10 mouse cellular contexts compared by ENCODE assay signal in the genomic region with DNA sequence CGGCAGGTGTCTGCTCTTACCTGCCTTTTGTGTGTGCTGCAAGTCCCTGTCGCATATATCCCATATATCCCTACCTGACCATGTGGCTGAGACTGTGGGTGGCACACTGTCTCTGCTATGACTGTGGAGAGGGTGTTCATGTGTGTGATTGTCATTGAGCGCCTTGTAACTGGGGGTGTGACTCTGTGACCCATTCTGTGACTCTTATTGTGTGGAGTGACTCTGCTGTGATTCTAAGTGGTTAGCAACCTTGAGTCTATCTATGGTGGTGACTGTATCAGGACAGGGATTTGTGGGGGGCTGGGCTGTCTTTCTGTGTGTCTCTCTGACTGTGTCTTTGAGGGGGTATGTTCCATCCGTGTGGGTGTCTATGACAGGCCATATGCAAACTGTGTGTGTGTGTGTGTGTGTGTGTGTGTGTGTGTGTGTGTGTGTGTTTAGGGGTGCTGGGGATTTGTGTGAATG. TPM values are rescaled to one million over a fixed set of nuclear protein-coding genes. Genes with fewer than 3 reads are reported as not detected.
DNase-seq lines count a peak whose midpoint lies in the region; ATAC-seq and TF ChIP-seq lines count a peak whose summit lies in the region.
"Had no signal": no experiment of that assay in that cellular context is flagged by ENCODE, and none has a peak within 500 bp of the region (broad histone marks: within the 10 kb centered on the region; RNA-seq: fewer than 3 reads in every experiment).

No protein-coding gene starts in this region.

- no peak for ATAC-seq in heart, embryonic 13.5 days (ENCODE audit: extremely low read depth, insufficient number of reproducible peaks, low FRiP score, low TSS enrichment)
- peak; percentile 12; the same call in 1 of the 2 replicates for ATAC-seq in forebrain, embryonic 12.5 days (ENCODE audit: low FRiP score)
- ATAC-seq in limb, embryonic 14.5 days (ENCODE audit: low FRiP score, low read depth) = no peak

- H3K4me2 ChIP-seq in heart, embryonic 13.5 days = peak overlapping the region; percentile 84
- peak overlapping the region; percentile 87 for H3K4me2 ChIP-seq in forebrain, embryonic 12.5 days
- H3K4me2 ChIP-seq in limb, embryonic 14.5 days (replicated peaks; ENCODE audit: low read depth, low read length, severe bottlenecking) = no peak overlapping the region

- whole genome bisulfite sequencing in heart, embryonic 13.5 days = 76% methylated on average over 4 of the region's 4 CpGs
- 76% methylated on average over 4 of the region's 4 CpGs for WGBS in forebrain, embryonic 12.5 days
- 84% methylated on average over 4 of the region's 4 CpGs for WGBS in limb, embryonic 14.5 days

- H3K79me2 ChIP-seq in MEL (ENCODE audit: control insufficient read depth, insufficient read depth, low read length, poor library complexity) = no peaks in the 10 kb centered on the region

- H3K36me3 ChIP-seq in heart, embryonic 13.5 days = no peaks in the 10 kb centered on the region
- H3K36me3 ChIP-seq in MEL (ENCODE audit: control insufficient read depth in 1 of 2, insufficient read depth in 2 of 2, low read length in 2 of 2) = peaks cover 0 to 10% of the 10 kb centered on the region in 2 experiments; a peak in 2 of 4 replicates
- H3K36me3 ChIP-seq in forebrain, embryonic 12.5 days (replicated peaks) = peaks cover 14% of the 10 kb centered on the region
- H3K36me3 ChIP-seq in limb, embryonic 14.5 days (ENCODE audit: control insufficient read depth, insufficient read depth, low read length) = peaks cover 8% of the 10 kb centered on the region; the same call in 1 of the 2 replicates

- no peak for DNase-seq in heart, adult 8-10 months (ENCODE audit: low spot score)
- DNase-seq in MEL (ENCODE audit: low read depth, low spot score) = peak; percentile 45
- no peak for DNase-seq in limb, embryonic 14.5 days (ENCODE audit: low spot score)
- DNase-seq in embryo, embryonic 9.5 days (ENCODE audit: extremely low spot score) = no peak
- no peak for DNase-seq in testis, postnatal 14 days (ENCODE audit: low spot score)
- DNase-seq in cerebellum, postnatal 4 days (ENCODE audit: low spot score in 2 of 2) = no peak
- DNase-seq: embryo, embryonic 11 days; kidney, adult 11 months had no signal

- H3K27me3 ChIP-seq in heart, embryonic 13.5 days (replicated peaks) = peaks cover 4% of the 10 kb centered on the region; the same call in 1 of the 2 replicates
- H3K27me3 ChIP-seq in MEL (ENCODE audit: control insufficient read depth in 1 of 2, insufficient read depth in 2 of 2, low read length in 2 of 2) = no peaks in the 10 kb centered on the region
- H3K27me3 ChIP-seq in forebrain, embryonic 12.5 days = 0 out of 2 replicates have a peak, but pooled peaks cover 4% of the 10 kb centered on the region
- no peaks in the 10 kb centered on the region for H3K27me3 ChIP-seq in limb, embryonic 14.5 days (ENCODE audit: control insufficient read depth, insufficient read depth, low read length)

- no peak for TF ChIP-seq POLR2A in MEL (IDR thresholded peaks at IDR 0.05; ENCODE audit: control insufficient read depth in 1 of 2, insufficient read depth in 1 of 2, low read depth in 1 of 2, low read length in 2 of 2, poor library complexity in 1 of 2)
- no peak for TF ChIP-seq POLR2A in limb, embryonic 14.5 days (IDR thresholded peaks at IDR 0.05; ENCODE audit: borderline replicate concordance, extremely low read depth, insufficient read depth, insufficient read length)

- peaks cover 9% of the 10 kb centered on the region for H3K4me1 ChIP-seq in heart, embryonic 13.5 days
- H3K4me1 ChIP-seq in MEL (ENCODE audit: control insufficient read depth in 1 of 2, insufficient read depth in 2 of 2, low read length in 2 of 2) = peaks cover 10 to 17% of the 10 kb centered on the region in 2 experiments
- H3K4me1 ChIP-seq in forebrain, embryonic 12.5 days = peaks cover 17% of the 10 kb centered on the region
- peaks cover 3% of the 10 kb centered on the region; the same call in 1 of the 2 replicates for H3K4me1 ChIP-seq in limb, embryonic 14.5 days (ENCODE audit: control insufficient read depth, insufficient read depth, low read length)

- peak overlapping the region; percentile 62 for H3K4me3 ChIP-seq in heart, embryonic 13.5 days
- no peak overlapping the region for H3K4me3 ChIP-seq in MEL (ENCODE audit: control insufficient read depth in 1 of 2, insufficient read depth in 1 of 2, low read depth in 2 of 2, low read length in 2 of 2)
- peak overlapping the region; percentile 68 for H3K4me3 ChIP-seq in forebrain, embryonic 12.5 days (replicated peaks)
- H3K4me3 ChIP-seq in limb, embryonic 14.5 days (replicated peaks; ENCODE audit: low read length) = peak overlapping the region; percentile 58; the same call in 1 of the 2 replicates

- no peak overlapping the region for H3K9ac ChIP-seq in heart, embryonic 13.5 days
- no peak overlapping the region for H3K9ac ChIP-seq in MEL (ENCODE audit: control insufficient read depth, low read depth, low read length, poor library complexity, severe bottlenecking)
- peak overlapping the region; percentile 81; the same call in 1 of the 2 replicates for H3K9ac ChIP-seq in forebrain, embryonic 12.5 days
- H3K9ac ChIP-seq in limb, embryonic 14.5 days (ENCODE audit: low read depth, low read length, severe bottlenecking) = no peak overlapping the region

- no peaks in the 10 kb centered on the region for H3K9me3 ChIP-seq in heart, embryonic 13.5 days
- no peaks in the 10 kb centered on the region for H3K9me3 ChIP-seq in MEL (replicated peaks; ENCODE audit: insufficient read depth, low read length)
- H3K9me3 ChIP-seq in forebrain, embryonic 12.5 days = no peaks in the 10 kb centered on the region
- H3K9me3 ChIP-seq in limb, embryonic 14.5 days (ENCODE audit: control insufficient read depth, low read length) = no peaks in the 10 kb centered on the region

- no peak for TF ChIP-seq CTCF in MEL (IDR thresholded peaks at IDR 0.05 in 2 of 3, conservative IDR thresholded peaks at IDR 0.05 in 1 of 3; ENCODE audit: control insufficient read depth in 1 of 3, insufficient read depth in 1 of 3, low read depth in 2 of 3, low read length in 3 of 3, poor library complexity in 1 of 3, severe bottlenecking in 1 of 3)

- no peak for TF ChIP-seq RAD21 in MEL (IDR thresholded peaks at IDR 0.05; ENCODE audit: low read depth, low read length)

- no peak overlapping the region for H3K27ac ChIP-seq in heart, embryonic 13.5 days (replicated peaks)
- H3K27ac ChIP-seq in MEL (ENCODE audit: control insufficient read depth, low read depth, low read length) = no peak overlapping the region
- no peak overlapping the region for H3K27ac ChIP-seq in forebrain, embryonic 12.5 days
- no peak overlapping the region for H3K27ac ChIP-seq in limb, embryonic 14.5 days (replicated peaks; ENCODE audit: low read depth, low read length)

- TF ChIP-seq EP300 in MEL (IDR thresholded peaks at IDR 0.05; ENCODE audit: low read depth in 1 of 2, low read length in 2 of 2) = no peak

RNA-seq across cellular contexts. Expression of gene Plppr2, which starts 0.9 kb away (rescaled TPM):
- polyA plus RNA-seq in heart, embryonic 13.5 days (2015; fragmentation: Nextera tagmentation; extraction: Ambion mirVana) = 5.1 and 5.2 TPM in 2 replicates
- 1 to 10 TPM; 2.1 to 3.8 (median 3.2) TPM for total RNA-seq in heart, adult 8-10 months (2022)
- 1.3 and 1.4 TPM in 2 replicates for total RNA-seq in MEL (2012; rRNA removed)
- polyA plus RNA-seq in MEL (2012; ENCODE audit: insufficient read depth in 1 of 2, insufficient read length in 2 of 2, low read depth in 1 of 2, low replicate concordance in 2 of 2, missing spikeins in 1 of 2) = 10 to 100 TPM in 1 of 2 experiments, not detected in 1; 13.9 TPM
- polyA plus RNA-seq in forebrain, embryonic 12.5 days (2016; fragmentation: Nextera tagmentation; extraction: Ambion mirVana) = 37.0 and 40.9 TPM in 2 replicates
- polyA plus RNA-seq in limb, embryonic 14.5 days (2012; rRNA removed) = 31.7 and 44.2 TPM in 2 replicates
- polyA plus RNA-seq in limb, embryonic 14.5 days (2014; fragmentation: Nextera tagmentation; extraction: Ambion mirVana) = 8.7 and 11.2 TPM in 2 replicates

RNA-seq across cellular contexts. Expression of gene Tmem205, which starts 10.4 kb away (rescaled TPM):
- polyA plus RNA-seq in heart, embryonic 13.5 days (2015; fragmentation: Nextera tagmentation; extraction: Ambion mirVana) = 41.5 and 47.8 TPM in 2 replicates
- 10 to 100 TPM; 80.1 to 91.4 (median 86.9) TPM for total RNA-seq in heart, adult 8-10 months (2022)
- total RNA-seq in MEL (2012; rRNA removed) = 118 and 128 TPM in 2 replicates
- polyA plus RNA-seq in MEL (2012; ENCODE audit: insufficient read depth in 1 of 2, insufficient read length in 2 of 2, low read depth in 1 of 2, low replicate concordance in 2 of 2, missing spikeins in 1 of 2) = 100 to 1,000 TPM in 1 of 2 experiments, not detected in 1; 114 TPM
- polyA plus RNA-seq in forebrain, embryonic 12.5 days (2016; fragmentation: Nextera tagmentation; extraction: Ambion mirVana) = 32.9 and 33.3 TPM in 2 replicates
- 37.4 and 45.3 TPM in 2 replicates for polyA plus RNA-seq in limb, embryonic 14.5 days (2012; rRNA removed)
- polyA plus RNA-seq in limb, embryonic 14.5 days (2014; fragmentation: Nextera tagmentation; extraction: Ambion mirVana) = 49.5 and 51.5 TPM in 2 replicates

RNA-seq across cellular contexts. Expression of gene Ccdc159, which starts 10.5 kb away (rescaled TPM):
- polyA plus RNA-seq in heart, embryonic 13.5 days (2015; fragmentation: Nextera tagmentation; extraction: Ambion mirVana) = 2.6 and 3.2 TPM in 2 replicates
- 1 to 10 TPM; 4.9 to 7.4 (median 5.6) TPM for total RNA-seq in heart, adult 8-10 months (2022)
- 1.0 and 1.4 TPM in 2 replicates for total RNA-seq in MEL (2012; rRNA removed)
- 1 to 10 TPM in 1 of 2 experiments, not detected in 1; 6.4 TPM for polyA plus RNA-seq in MEL (2012; ENCODE audit: insufficient read depth in 1 of 2, insufficient read length in 2 of 2, low read depth in 1 of 2, low replicate concordance in 2 of 2, missing spikeins in 1 of 2)
- polyA plus RNA-seq in forebrain, embryonic 12.5 days (2016; fragmentation: Nextera tagmentation; extraction: Ambion mirVana) = 5.2 and 5.8 TPM in 2 replicates
- 9.6 and 10.8 TPM in 2 replicates for polyA plus RNA-seq in limb, embryonic 14.5 days (2012; rRNA removed)
- 2.8 and 3.3 TPM in 2 replicates for polyA plus RNA-seq in limb, embryonic 14.5 days (2014; fragmentation: Nextera tagmentation; extraction: Ambion mirVana)

RNA-seq across cellular contexts. Expression of gene Swsap1, which starts 17.8 kb away (rescaled TPM):
- 5.1 and 5.7 TPM in 2 replicates for polyA plus RNA-seq in heart, embryonic 13.5 days (2015; fragmentation: Nextera tagmentation; extraction: Ambion mirVana)
- 1 to 10 TPM; 8.5 to 8.9 (median 8.7) TPM for total RNA-seq in heart, adult 8-10 months (2022)
- 12.7 and 17.2 TPM in 2 replicates for total RNA-seq in MEL (2012; rRNA removed)
- polyA plus RNA-seq in MEL (2012; ENCODE audit: insufficient read depth in 1 of 2, insufficient read length in 2 of 2, low read depth in 1 of 2, low replicate concordance in 2 of 2, missing spikeins in 1 of 2) = 10 to 100 TPM in 1 of 2 experiments, not detected in 1; 19.3 TPM
- polyA plus RNA-seq in forebrain, embryonic 12.5 days (2016; fragmentation: Nextera tagmentation; extraction: Ambion mirVana) = 7.4 and 9.5 TPM in 2 replicates
- 6.5 and 7.0 TPM in 2 replicates for polyA plus RNA-seq in limb, embryonic 14.5 days (2012; rRNA removed)
- polyA plus RNA-seq in limb, embryonic 14.5 days (2014; fragmentation: Nextera tagmentation; extraction: Ambion mirVana) = 12.8 TPM in 2 replicates

RNA-seq across cellular contexts. Expression of gene Rab3d, which starts 19.8 kb away (rescaled TPM):
- 8.5 and 9.2 TPM in 2 replicates for polyA plus RNA-seq in heart, embryonic 13.5 days (2015; fragmentation: Nextera tagmentation; extraction: Ambion mirVana)
- 10 to 100 TPM; 13.2 to 16.4 (median 15.4) TPM for total RNA-seq in heart, adult 8-10 months (2022)
- total RNA-seq in MEL (2012; rRNA removed) = 19.0 and 22.9 TPM in 2 replicates
- polyA plus RNA-seq in MEL (2012; ENCODE audit: insufficient read depth in 1 of 2, insufficient read length in 2 of 2, low read depth in 1 of 2, low replicate concordance in 2 of 2, missing spikeins in 1 of 2) = 10 to 100 TPM in 1 of 2 experiments, not detected in 1; 44.2 TPM
- 12.4 and 13.1 TPM in 2 replicates for polyA plus RNA-seq in forebrain, embryonic 12.5 days (2016; fragmentation: Nextera tagmentation; extraction: Ambion mirVana)
- polyA plus RNA-seq in limb, embryonic 14.5 days (2012; rRNA removed) = 30.1 and 30.7 TPM in 2 replicates
- polyA plus RNA-seq in limb, embryonic 14.5 days (2014; fragmentation: Nextera tagmentation; extraction: Ambion mirVana) = 32.5 and 36.3 TPM in 2 replicates

Comparison
In these comparisons a context has a peak if more than half of its experiments do, and no peak if none do; other contexts are left out.
1. H3K4me3 ChIP-seq: peak in heart, embryonic 13.5 days (single experiment), forebrain, embryonic 12.5 days (single experiment) and limb, embryonic 14.5 days (single experiment); none in MEL (0 of 2).